ENCODE assay signal across 12 mouse cellular contexts in genomic region chr8:103881146-103881486, GRCm38 (mm10).
DNase-seq lines count a peak whose midpoint lies in the region; ATAC-seq and TF ChIP-seq lines count a peak whose summit lies in the region.
"Had no signal": no experiment of that assay in that cellular context is flagged by ENCODE, and none has a peak within 500 bp of the region (broad histone marks: within the 10 kb centered on the region; RNA-seq: fewer than 3 reads in every experiment).

No protein-coding gene starts in this region.

- peaks cover 11% of the 10 kb centered on the region for H3K4me1 ChIP-seq in limb, embryonic 15.5 days
- no peaks in the 10 kb centered on the region for H3K4me1 ChIP-seq in limb, embryonic 10.5 days
- peaks cover 10% of the 10 kb centered on the region; the same call in 1 of the 2 replicates for H3K4me1 ChIP-seq in embryonic facial prominence, embryonic 14.5 days (ENCODE audit: control insufficient read depth, insufficient read depth, low read length)
- no peaks in the 10 kb centered on the region for H3K4me1 ChIP-seq in lung, postnatal 0 days (ENCODE audit: insufficient read depth, low read depth, low read length)
- H3K4me1 ChIP-seq in midbrain, embryonic 15.5 days, result no peaks in the 10 kb centered on the region
- no peaks in the 10 kb centered on the region for H3K4me1 ChIP-seq in neural tube, embryonic 15.5 days
- H3K4me1 ChIP-seq: hindbrain, embryonic 12.5 days had no signal

- DNase-seq in frontal cortex, postnatal 36 days (ENCODE audit: low spot score in 2 of 2), result peak; percentile 9 to 19
- no peak for DNase-seq in frontal cortex, postnatal 14 days (ENCODE audit: low spot score in 2 of 2)
- no peak for DNase-seq in limb, embryonic 10.5 days (ENCODE audit: low spot score)
- peak; percentile 70 for DNase-seq in embryonic facial prominence, embryonic 14.5 days (ENCODE audit: low spot score)
- peak; percentile 52 for DNase-seq in lung, postnatal 0 days (ENCODE audit: low spot score)
- DNase-seq: right cerebral cortex, postnatal 25 days; thymus, adult 18-20 months had no signal

- no peak overlapping the region for H3K4me2 ChIP-seq in limb, embryonic 15.5 days
- no peak overlapping the region for H3K4me2 ChIP-seq in embryonic facial prominence, embryonic 14.5 days (ENCODE audit: low read depth, low read length)
- no peak overlapping the region for H3K4me2 ChIP-seq in lung, postnatal 0 days (replicated peaks; ENCODE audit: low read depth, low read length)
- no peak overlapping the region for H3K4me2 ChIP-seq in midbrain, embryonic 15.5 days
- H3K4me2 ChIP-seq in neural tube, embryonic 15.5 days, result no peak overlapping the region
- H3K4me2 ChIP-seq: hindbrain, embryonic 12.5 days had no signal

- H3K27me3 ChIP-seq in limb, embryonic 15.5 days, result no peaks in the 10 kb centered on the region
- no peaks in the 10 kb centered on the region for H3K27me3 ChIP-seq in limb, embryonic 10.5 days (ENCODE audit: low read depth, poor library complexity, severe bottlenecking)
- H3K27me3 ChIP-seq in embryonic facial prominence, embryonic 14.5 days (replicated peaks; ENCODE audit: control insufficient read depth, insufficient read depth, low read length), result no peaks in the 10 kb centered on the region
- no peaks in the 10 kb centered on the region for H3K27me3 ChIP-seq in lung, postnatal 0 days (replicated peaks; ENCODE audit: insufficient read depth, low read length)
- H3K27me3 ChIP-seq in midbrain, embryonic 15.5 days (replicated peaks), result no peaks in the 10 kb centered on the region
- no peaks in the 10 kb centered on the region for H3K27me3 ChIP-seq in neural tube, embryonic 15.5 days (replicated peaks)
- H3K27me3 ChIP-seq: CH12.LX; hindbrain, embryonic 12.5 days had no signal

- no peak overlapping the region for H3K4me3 ChIP-seq in limb, embryonic 15.5 days
- H3K4me3 ChIP-seq in limb, embryonic 10.5 days, result no peak overlapping the region
- no peak overlapping the region for H3K4me3 ChIP-seq in embryonic facial prominence, embryonic 14.5 days (ENCODE audit: low read depth, low read length)
- no peak overlapping the region for H3K4me3 ChIP-seq in lung, postnatal 0 days (ENCODE audit: low read depth, low read length)
- H3K4me3 ChIP-seq in midbrain, embryonic 15.5 days, result no peak overlapping the region
- no peak overlapping the region for H3K4me3 ChIP-seq in neural tube, embryonic 15.5 days (replicated peaks)
- H3K4me3 ChIP-seq: hindbrain, embryonic 12.5 days had no signal

- H3K9ac ChIP-seq in limb, embryonic 15.5 days, result no peak overlapping the region
- no peak overlapping the region for H3K9ac ChIP-seq in embryonic facial prominence, embryonic 14.5 days (ENCODE audit: low read depth, low read length)
- no peak overlapping the region for H3K9ac ChIP-seq in lung, postnatal 0 days (replicated peaks; ENCODE audit: low read depth)
- H3K9ac ChIP-seq in midbrain, embryonic 15.5 days, result no peak overlapping the region
- H3K9ac ChIP-seq in neural tube, embryonic 15.5 days (replicated peaks), result no peak overlapping the region
- H3K9ac ChIP-seq: hindbrain, embryonic 12.5 days had no signal

- no peaks in the 10 kb centered on the region for H3K36me3 ChIP-seq in limb, embryonic 15.5 days
- H3K36me3 ChIP-seq in limb, embryonic 10.5 days, result no peaks in the 10 kb centered on the region
- H3K36me3 ChIP-seq in embryonic facial prominence, embryonic 14.5 days (ENCODE audit: control insufficient read depth, insufficient read depth, low read length), result no peaks in the 10 kb centered on the region
- H3K36me3 ChIP-seq in lung, postnatal 0 days (ENCODE audit: insufficient read depth, low read length), result no peaks in the 10 kb centered on the region
- no peaks in the 10 kb centered on the region for H3K36me3 ChIP-seq in midbrain, embryonic 15.5 days (replicated peaks)
- H3K36me3 ChIP-seq in neural tube, embryonic 15.5 days, result no peaks in the 10 kb centered on the region
- H3K36me3 ChIP-seq: hindbrain, embryonic 12.5 days had no signal

- TF ChIP-seq CTCF in lung, postnatal 0 days (IDR thresholded peaks at IDR 0.05), result no peak

- no peak for ATAC-seq in limb, embryonic 15.5 days (ENCODE audit: insufficient number of reproducible peaks, low FRiP score, low TSS enrichment, low read depth)
- ATAC-seq in embryonic facial prominence, embryonic 14.5 days (ENCODE audit: low read depth), result no peak
- ATAC-seq in lung, postnatal 0 days, result peak; percentile 59
- ATAC-seq in midbrain, embryonic 15.5 days (replicated peaks), result no peak
- no peak for ATAC-seq in neural tube, embryonic 15.5 days (ENCODE audit: low FRiP score)

- no peak for TF ChIP-seq EP300 in lung, postnatal 0 days (IDR thresholded peaks at IDR 0.05)

- H3K9me3 ChIP-seq in limb, embryonic 15.5 days, result no peaks in the 10 kb centered on the region
- no peaks in the 10 kb centered on the region for H3K9me3 ChIP-seq in limb, embryonic 10.5 days (replicated peaks)
- no peaks in the 10 kb centered on the region for H3K9me3 ChIP-seq in embryonic facial prominence, embryonic 14.5 days (ENCODE audit: control insufficient read depth, low read length)
- no peaks in the 10 kb centered on the region for H3K9me3 ChIP-seq in lung, postnatal 0 days (ENCODE audit: low read length)
- no peaks in the 10 kb centered on the region for H3K9me3 ChIP-seq in midbrain, embryonic 15.5 days
- H3K9me3 ChIP-seq in neural tube, embryonic 15.5 days (replicated peaks), result no peaks in the 10 kb centered on the region
- H3K9me3 ChIP-seq: hindbrain, embryonic 12.5 days had no signal

- WGBS in limb, embryonic 15.5 days, result 50% methylated on average over 3 of the region's 3 CpGs
- 90% methylated on average over 3 of the region's 3 CpGs for WGBS in limb, embryonic 10.5 days
- WGBS in embryonic facial prominence, embryonic 14.5 days, result 59% methylated on average over 3 of the region's 3 CpGs
- WGBS in lung, postnatal 0 days, result 41% methylated on average over 3 of the region's 3 CpGs
- WGBS in midbrain, embryonic 15.5 days, result 76% methylated on average over 3 of the region's 3 CpGs
- WGBS in neural tube, embryonic 15.5 days, result 82% methylated on average over 3 of the region's 3 CpGs

- peak overlapping the region; percentile 43; the same call in 1 of the 2 replicates for H3K27ac ChIP-seq in limb, embryonic 15.5 days
- H3K27ac ChIP-seq in limb, embryonic 10.5 days, result no peak overlapping the region
- H3K27ac ChIP-seq in embryonic facial prominence, embryonic 14.5 days (replicated peaks; ENCODE audit: low read depth, low read length), result 0 out of 2 replicates have a peak overlapping the region, but pooled peaks have one; percentile 23
- no peak overlapping the region for H3K27ac ChIP-seq in lung, postnatal 0 days (ENCODE audit: low read length)
- H3K27ac ChIP-seq in midbrain, embryonic 15.5 days, result no peak overlapping the region
- H3K27ac ChIP-seq in neural tube, embryonic 15.5 days (replicated peaks), result no peak overlapping the region
- H3K27ac ChIP-seq: hindbrain, embryonic 12.5 days had no signal

Comparison
In these comparisons a context has a peak if more than half of its experiments do, and no peak if none do; other contexts are left out.
1. DNase-seq: peak in frontal cortex, postnatal 36 days (2 of 2), embryonic facial prominence, embryonic 14.5 days (single experiment) and lung, postnatal 0 days (single experiment); none in frontal cortex, postnatal 14 days (0 of 2) and limb, embryonic 10.5 days (single experiment).
2. H3K27ac ChIP-seq: peak in limb, embryonic 15.5 days (single experiment) and embryonic facial prominence, embryonic 14.5 days (single experiment); none in limb, embryonic 10.5 days (single experiment), lung, postnatal 0 days (single experiment), midbrain, embryonic 15.5 days (single experiment) and neural tube, embryonic 15.5 days (single experiment).